8 mouse cellular contexts compared by ENCODE assay signal in the genomic region with DNA sequence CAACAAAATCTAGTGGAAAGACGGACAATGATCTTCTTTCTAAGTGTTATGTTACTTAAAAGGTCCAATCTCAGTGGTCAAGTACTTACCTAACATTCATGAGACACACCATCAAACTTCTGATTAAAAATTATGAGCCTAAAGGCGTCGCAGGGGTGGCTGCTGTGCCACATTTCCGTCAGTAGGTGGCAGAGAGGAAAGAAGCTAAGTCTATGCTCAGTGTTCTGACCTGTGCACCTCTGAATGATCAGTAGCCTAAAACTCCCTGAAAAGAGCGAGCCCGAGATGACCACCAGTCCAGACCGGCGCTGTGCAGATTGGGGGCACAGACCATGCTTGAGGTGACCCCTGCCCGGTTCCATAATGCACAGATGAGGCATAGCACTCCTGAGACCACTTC. TPM values are rescaled to one million over a fixed set of nuclear protein-coding genes. Genes with fewer than 3 reads are reported as not detected.
A peak's percentile ranks its signal among the peaks of the same experiment; 100 is the strongest.
DNase-seq lines count a peak whose midpoint lies in the region; ATAC-seq and TF ChIP-seq lines count a peak whose summit lies in the region.

No protein-coding gene starts in this region.

- H3K4me3 ChIP-seq in heart, embryonic 13.5 days: no peak overlapping the region
- H3K4me3 ChIP-seq in cerebellum, adult 2 months (replicated peaks; ENCODE audit: insufficient read depth, low read depth, low read length): no peak overlapping the region

- no peak overlapping the region for H3K9ac ChIP-seq in heart, embryonic 13.5 days

- ATAC-seq in heart, embryonic 13.5 days (ENCODE audit: extremely low read depth, insufficient number of reproducible peaks, low FRiP score, low TSS enrichment): peak; percentile 25; the same call in 1 of the 2 replicates

- H3K4me1 ChIP-seq in heart, embryonic 13.5 days: no peaks in the 10 kb centered on the region
- peaks cover 17% of the 10 kb centered on the region; the same call in 1 of the 2 replicates for H3K4me1 ChIP-seq in cerebellum, adult 2 months (ENCODE audit: control insufficient read depth, insufficient read depth, low read length)

- H3K36me3 ChIP-seq in heart, embryonic 13.5 days: no peaks in the 10 kb centered on the region

- WGBS in heart, embryonic 13.5 days: 25% methylated on average over 9 of the region's 9 CpGs
- 34% methylated on average over 9 of the region's 9 CpGs for WGBS in cerebellum, adult 2 months

- H3K9me3 ChIP-seq in heart, embryonic 13.5 days: no peaks in the 10 kb centered on the region

- DNase-seq in heart, postnatal 25 days (ENCODE audit: low spot score): no peak
- peak; percentile 38 for DNase-seq in urinary bladder, postnatal 14 days (ENCODE audit: low spot score)
- DNase-seq in urinary bladder, postnatal 4 days (ENCODE audit: low spot score in 2 of 2): no peak
- peak; percentile 32 to 54 for DNase-seq in cerebellum, adult 2 months
- peak; percentile 55 for DNase-seq in kidney, adult 9 months
- peak; percentile 66 for DNase-seq in retina, embryonic 14.5 days (ENCODE audit: low spot score)
- DNase-seq in spleen, postnatal 14 days (ENCODE audit: low spot score in 2 of 2): no peak

- H3K27ac ChIP-seq in heart, embryonic 13.5 days (replicated peaks): no peak overlapping the region
- H3K27ac ChIP-seq in cerebellum, adult 2 months (ENCODE audit: insufficient read depth, low read length): no peak overlapping the region

- TF ChIP-seq POLR2A in cerebellum, adult 2 months (IDR thresholded peaks at IDR 0.05; ENCODE audit: borderline replicate concordance, insufficient read depth, low read length): no peak

- peak; percentile 80 for TF ChIP-seq CTCF in cerebellum, adult 2 months (IDR thresholded peaks at IDR 0.05; ENCODE audit: borderline replicate concordance, insufficient read depth, low read depth, low read length)

- no peak overlapping the region for H3K4me2 ChIP-seq in heart, embryonic 13.5 days

- intact Hi-C loops in heart, postnatal 25 days (cut with DNase I): loop anchor here (2.0 to 5.0 kb wide), 2 partner anchors 20 to 244 kb away; no protein-coding TSS in a partner anchor

- peaks cover 7% of the 10 kb centered on the region; the same call in 1 of the 2 replicates for H3K27me3 ChIP-seq in heart, embryonic 13.5 days (replicated peaks)
- no peaks in the 10 kb centered on the region for H3K27me3 ChIP-seq in cerebellum, adult 2 months (ENCODE audit: control insufficient read depth, insufficient read depth, low read length)

RNA-seq across cellular contexts. Expression of gene Fa2h, which starts 25.0 kb away (rescaled TPM):
- polyA plus RNA-seq in heart, embryonic 13.5 days (2015; fragmentation: Nextera tagmentation; extraction: Ambion mirVana): not detected in 2 replicates
- under 1 TPM in 1 of 2 experiments, not detected in 1; 0.22 TPM for total RNA-seq in heart, postnatal 25 days (2021)
- polyA plus RNA-seq in cerebellum, adult 2 months (2012; rRNA removed): 93.9 and 107 TPM in 2 replicates

Comparison
In these comparisons a context has a peak if more than half of its experiments do, and no peak if none do; other contexts are left out.
1. DNase-seq: peak in urinary bladder, postnatal 14 days (single experiment), cerebellum, adult 2 months (2 of 2), kidney, adult 9 months (single experiment) and retina, embryonic 14.5 days (single experiment); none in heart, postnatal 25 days (single experiment), urinary bladder, postnatal 4 days (0 of 2) and spleen, postnatal 14 days (0 of 2).
2. RNA of gene Fa2h, which starts 25.0 kb away (polyA plus RNA-seq): 93.9 to 107 TPM in cerebellum, adult 2 months; not detected in heart, embryonic 13.5 days; every median in the first group is over 10 times any median in the second.